Mouse (Mus musculus) lung, postnatal 0 days (tissue): ENCODE results near the gene Ifi27l2b.

Experiments
- CTCF ChIP-seq: IDR thresholded peaks from 2 replicates; pipeline ENCODE4 v1.5.1; 2016; ENCODE audit warnings: antibody characterized with exemption, mild to moderate bottlenecking
- EP300 ChIP-seq: IDR thresholded peaks from 2 replicates; pipeline ENCODE4 v1.6.1; 2016; ENCODE audit warnings: antibody characterized with exemption, mild to moderate bottlenecking, control low read depth

- TF ChIP-seq CTCF = no peak
- no peak for TF ChIP-seq EP300
Measured at GRCm38 (mm10) chr12:103407720-103408119, 49.3 kb downstream of the Ifi27l2b start, which contains the start of gene 9330161L09Rik.
